Mouse (Mus musculus) lung, postnatal 10 days (tissue): ENCODE measurements at regions not wholly inside any gene's neighbourhood (a gene's known extent, or its start where the extent isn't known, plus 50 kb on each side); places are given as distances from the start of the nearest gene placed in this dataset.

ENCODE experiments used
- DNase-seq: peaks from one replicate; pipeline ENCODE4 v3.0.0; 2021

GRCm38 (mm10) chr10:91734691-91735090, 553.6 kb upstream of the Tmpo start:
- no peak for DNase-seq

- no peak for DNase-seq
These were observed 551.0 kb upstream of the Tmpo start for GRCm38 (mm10) chr10:91732007-91732589.

- no peak for DNase-seq
These were observed 548.9 kb upstream of the Tmpo start for GRCm38 (mm10) chr10:91730062-91730461.

- no peak for DNase-seq
These were observed 538.7 kb upstream of the Tmpo start for GRCm38 (mm10) chr10:91719561-91720371.

- DNase-seq = no peak
These were observed 535.5 kb upstream of the Tmpo start for GRCm38 (mm10) chr10:91716604-91717003.

- no peak for DNase-seq
These were observed 533.5 kb upstream of the Tmpo start for GRCm38 (mm10) chr10:91714648-91715047.

GRCm38 (mm10) chr10:91713529-91713928, 532.4 kb upstream of the Tmpo start:
- no peak for DNase-seq

GRCm38 (mm10) chr10:91706816-91707215, 525.7 kb upstream of the Tmpo start:
- no peak for DNase-seq

- DNase-seq = no peak
These were observed 523.6 kb upstream of the Tmpo start for GRCm38 (mm10) chr10:91704751-91705150.

- DNase-seq = no peak
These were observed 520.7 kb upstream of the Tmpo start for GRCm38 (mm10) chr10:91701822-91702221.

- DNase-seq = no peak
These were observed 505.0 kb upstream of the Tmpo start for GRCm38 (mm10) chr10:91686082-91686618.

GRCm38 (mm10) chr10:91685164-91686027, 504.3 kb upstream of the Tmpo start:
- no peak for DNase-seq

- DNase-seq = no peak
These were observed 498.5 kb upstream of the Tmpo start for GRCm38 (mm10) chr10:91679641-91680040.

GRCm38 (mm10) chr10:91637911-91638310, 456.8 kb upstream of the Tmpo start:
- DNase-seq = no peak

- no peak for DNase-seq
These were observed 447.6 kb upstream of the Tmpo start for GRCm38 (mm10) chr10:91628672-91629071.

GRCm38 (mm10) chr10:91622281-91622680, 441.2 kb upstream of the Tmpo start:
- DNase-seq = no peak

GRCm38 (mm10) chr10:91613794-91614479, 432.8 kb upstream of the Tmpo start:
- DNase-seq = peak; percentile 2

GRCm38 (mm10) chr10:91612052-91612451, 430.9 kb upstream of the Tmpo start:
- no peak for DNase-seq

- peak; percentile 11 for DNase-seq
These were observed 413.8 kb upstream of the Tmpo start for GRCm38 (mm10) chr10:91594891-91595290.

- no peak for DNase-seq
These were observed 412.3 kb upstream of the Tmpo start for GRCm38 (mm10) chr10:91593378-91593777.

GRCm38 (mm10) chr10:91591845-91592244, 410.7 kb upstream of the Tmpo start:
- DNase-seq = no peak

- no peak for DNase-seq
These were observed 410.3 kb upstream of the Tmpo start for GRCm38 (mm10) chr10:91591398-91591811.

GRCm38 (mm10) chr10:91583204-91583603, 402.1 kb upstream of the Tmpo start:
- DNase-seq = no peak
